Mouse (Mus musculus) MEL-GATA-1-ER (cell line): ENCODE data around the gene Fhit.

Experiments used
- DNase-seq: peaks from one replicate; pipeline ENCODE4 v3.0.0-alpha.2; 2012; ENCODE audit warnings: low read depth; ENCODE audit errors: extremely low read depth

Gene Fhit

GRCm38 (mm10) chr14:10711841-10712521 is 449.9 kb downstream of the Fhit start:
- no peak for DNase-seq

GRCm38 (mm10) chr14:10710796-10711311 is 451.0 kb downstream of the Fhit start:
- DNase-seq = no peak

GRCm38 (mm10) chr14:10701707-10702106 is 460.1 kb downstream of the Fhit start:
- no peak for DNase-seq

GRCm38 (mm10) chr14:10680041-10680440 is 481.8 kb downstream of the Fhit start:
- DNase-seq = no peak

GRCm38 (mm10) chr14:10679638-10680037 is 482.2 kb downstream of the Fhit start:
- DNase-seq = no peak

GRCm38 (mm10) chr14:10677627-10678026 is 484.2 kb downstream of the Fhit start:
- no peak for DNase-seq

- no peak for DNase-seq
Observed at GRCm38 (mm10) chr14:10660247-10660646, 501.6 kb downstream of the Fhit start.

GRCm38 (mm10) chr14:10659326-10659725 is 502.5 kb downstream of the Fhit start:
- no peak for DNase-seq

GRCm38 (mm10) chr14:10658219-10658618 is 503.6 kb downstream of the Fhit start:
- DNase-seq = no peak

GRCm38 (mm10) chr14:10657364-10657763 is 504.5 kb downstream of the Fhit start:
- DNase-seq = no peak

- no peak for DNase-seq
Observed at GRCm38 (mm10) chr14:10655842-10656241, 506.0 kb downstream of the Fhit start.

GRCm38 (mm10) chr14:10647832-10648231 is 514.0 kb downstream of the Fhit start:
- no peak for DNase-seq

GRCm38 (mm10) chr14:10631783-10632182 is 530.1 kb downstream of the Fhit start:
- DNase-seq = no peak

- no peak for DNase-seq
Observed at GRCm38 (mm10) chr14:10630831-10631360, 530.9 kb downstream of the Fhit start.

GRCm38 (mm10) chr14:10593467-10593866 is 568.4 kb downstream of the Fhit start:
- no peak for DNase-seq

GRCm38 (mm10) chr14:10568937-10569552 is 592.8 kb downstream of the Fhit start:
- no peak for DNase-seq

GRCm38 (mm10) chr14:10567771-10568170 is 594.1 kb downstream of the Fhit start:
- no peak for DNase-seq

- DNase-seq = no peak
Observed at GRCm38 (mm10) chr14:10554755-10555154, 607.1 kb downstream of the Fhit start.

GRCm38 (mm10) chr14:10548632-10549031 is 613.2 kb downstream of the Fhit start:
- DNase-seq = no peak

GRCm38 (mm10) chr14:10545916-10546315 is 615.9 kb downstream of the Fhit start:
- no peak for DNase-seq

GRCm38 (mm10) chr14:10534862-10535261 is 627.0 kb downstream of the Fhit start:
- no peak for DNase-seq

GRCm38 (mm10) chr14:10531748-10532500 is 629.9 kb downstream of the Fhit start:
- no peak for DNase-seq
